Mouse (Mus musculus) midbrain, embryonic 16.5 days (tissue): Measurements from ENCODE around the gene Pcnx4. TPM values are rescaled to one million over a fixed set of nuclear protein-coding genes. Genes with fewer than 3 reads are reported as not detected.

ENCODE experiments used
- ATAC-seq: fragments of 200-750 bp; cut with Nextera tagmentation; 2 replicates; pipeline ENCODE4 v1.8.0; 2017; ENCODE audit warnings: moderate TSS enrichment
- H3K27ac ChIP-seq: fragments of 300-500 bp; sonication (generic); 2 replicates; pipeline ENCODE4 v1.5.1; 2014; ENCODE audit warnings: mild to moderate bottlenecking, low read length, mixed read lengths
- H3K27me3 ChIP-seq: fragments of 300-500 bp; sonication (generic); 2 replicates; pipeline ENCODE4 v1.6.1; 2014; ENCODE audit warnings: low read depth, low read length, mixed read lengths; ENCODE audit not compliant: control insufficient read depth, insufficient read depth
- H3K36me3 ChIP-seq: fragments of 300-500 bp; sonication (generic); 2 replicates; pipeline ENCODE4 v1.6.1; 2014; ENCODE audit warnings: mild to moderate bottlenecking, low read length, moderate library complexity, mixed read lengths; ENCODE audit not compliant: control insufficient read depth, insufficient read depth
- H3K4me1 ChIP-seq: fragments of 300-500 bp; sonication (generic); 2 replicates; pipeline ENCODE4 v1.6.1; 2014; ENCODE audit warnings: mild to moderate bottlenecking, low read length, mixed read lengths; ENCODE audit not compliant: control insufficient read depth, insufficient read depth
- H3K4me2 ChIP-seq: fragments of 300-500 bp; sonication (generic); 2 replicates; pipeline ENCODE4 v1.6.1; 2014; ENCODE audit warnings: mild to moderate bottlenecking, low read length, mixed read lengths
- H3K4me3 ChIP-seq: fragments of 300-500 bp; sonication (generic); 2 replicates; pipeline ENCODE4 v1.5.1; 2014; ENCODE audit warnings: low read depth, mild to moderate bottlenecking, low read length, moderate library complexity, mixed read lengths
- H3K9ac ChIP-seq: fragments of 300-500 bp; sonication (generic); 2 replicates; pipeline ENCODE4 v1.6.1; 2014; ENCODE audit warnings: low read depth, low read length, mixed read lengths
- H3K9me3 ChIP-seq: fragments of 300-500 bp; sonication (generic); replicated peaks from 2 replicates; pipeline ENCODE4 v1.6.1; 2014; ENCODE audit warnings: mild to moderate bottlenecking, low read length, mixed read lengths; ENCODE audit not compliant: control insufficient read depth, poor library complexity, severe bottlenecking
- WGBS: fragments of 180-500 bp; shearing (Covaris S2); extraction: QIAGEN DNeasy Blood & Tissue Kit; methylation state at CpG from one replicate; pipeline ENCODE4 v1.1.7; 2014; 5-methylcytosine and 5-hydroxymethylcytosine counted together
- polyA plus RNA-seq: library from polyadenylated mRNA; unstranded; fragments of >200 nt; fragmentation: Nextera tagmentation; extraction: Ambion mirVana; gene quantifications from 2 replicates; pipeline ENCODE4 v1.2.1, GENCODE M21; 2015

Gene Pcnx4
- polyA plus RNA-seq, 1 experiment from 2014 or later, result 28.6 TPM

DNA sequence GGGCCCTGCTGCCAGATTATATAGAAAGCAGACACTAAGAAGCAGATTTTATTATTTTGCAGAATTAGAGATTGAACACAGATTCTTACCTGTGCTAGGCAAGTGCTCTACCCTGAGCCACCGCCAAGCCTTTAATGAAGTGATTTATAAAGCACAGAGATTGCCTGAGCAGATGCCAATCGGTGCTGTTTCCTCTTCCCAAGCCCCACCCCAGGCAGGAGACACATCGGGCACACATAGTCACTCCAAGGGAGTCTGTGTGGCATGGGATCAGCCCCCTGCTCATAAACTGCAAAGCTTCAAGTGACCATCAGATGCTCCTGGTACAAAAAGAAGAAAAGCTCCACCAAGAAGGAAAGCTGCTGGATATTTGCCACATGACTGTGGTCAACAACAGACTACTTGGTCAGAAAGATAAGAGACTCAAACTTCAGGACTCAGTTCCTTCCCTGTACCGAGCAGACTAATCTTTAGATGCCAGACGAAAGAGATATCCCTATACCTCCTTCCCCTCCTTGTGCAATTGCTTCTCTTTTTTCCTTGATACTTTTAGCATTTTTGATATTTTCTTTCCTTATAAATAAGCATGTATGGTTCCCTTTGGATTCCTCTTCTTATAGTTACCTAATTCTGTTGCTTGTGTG, 86.8 kb downstream of the Pcnx4 start:
- ATAC-seq, result no peak
- Histone ChIP-seq H3K9ac (no peak overlapping the region), H3K27me3 (no peaks in the 10 kb centered on the region), H3K36me3 (no peaks in the 10 kb centered on the region), H3K4me2 (no peak overlapping the region), H3K27ac (no peak overlapping the region), H3K4me1 (no peaks in the 10 kb centered on the region), H3K9me3 (no peaks in the 10 kb centered on the region), H3K4me3 (no peak overlapping the region)
- 93% methylated on average over 5 of the region's 5 CpGs for WGBS

GRCm38 (mm10) chr12:72628751-72629150, 92.6 kb downstream of the Pcnx4 start:
- no peak overlapping the region for H3K4me2 ChIP-seq
- no peaks in the 10 kb centered on the region for H3K4me1 ChIP-seq
- no peak for ATAC-seq
- 95% methylated on average over 7 of the region's 7 CpGs for WGBS
- no peak overlapping the region for H3K9ac ChIP-seq
- H3K36me3 ChIP-seq, result no peaks in the 10 kb centered on the region
- no peaks in the 10 kb centered on the region; the same call in 1 of the 2 replicates for H3K9me3 ChIP-seq
- H3K4me3 ChIP-seq, result no peak overlapping the region
- H3K27me3 ChIP-seq, result no peaks in the 10 kb centered on the region
- H3K27ac ChIP-seq, result no peak overlapping the region

Other genes with a start within 250 kb of the Pcnx4 start
- gene Rtn1, start 127.3 kb upstream of the Pcnx4 start, polyA plus RNA-seq, result 3,227 and 3,475 TPM in 2 replicates
- gene Lrrc9, start 94.5 kb upstream of the Pcnx4 start, polyA plus RNA-seq, result 4.0 and 4.8 TPM in 2 replicates
- gene Gm4756, start 113.3 kb downstream of the Pcnx4 start, polyA plus RNA-seq, result not detected in 2 replicates
- 12.3 and 16.6 TPM in 2 replicates for gene Dhrs7, start 128.5 kb downstream of the Pcnx4 start, polyA plus RNA-seq
- gene Ppm1a, start 221.1 kb downstream of the Pcnx4 start, polyA plus RNA-seq, result 52.3 and 55.9 TPM in 2 replicates